Mouse (Mus musculus): ENCODE measurements at regions not wholly inside any gene's neighbourhood (a gene's known extent, or its start where the extent isn't known, plus 50 kb on each side); places are given as distances from the start of the nearest gene placed in this dataset.

- Histone ChIP-seq H3K9ac (no peak overlapping the region), H3K4me2 (replicated peaks) (no peak overlapping the region), H3K27me3 (no peaks in the 10 kb centered on the region), H3K4me3 (replicated peaks) (no peak overlapping the region), H3K9me3 (replicated peaks) (no peaks in the 10 kb centered on the region), H3K27ac (replicated peaks) (no peak overlapping the region), H3K36me3 (no peaks in the 10 kb centered on the region), H3K4me1 (no peaks in the 10 kb centered on the region)
- 31% methylated on average over 1 of the region's 1 CpGs for WGBS
- ATAC-seq (ENCODE audit: insufficient number of reproducible peaks, low FRiP score, low TSS enrichment, low read depth): no peak
Measured at GRCm38 (mm10) chr2:148144816-148145215, 98.0 kb upstream of the Foxa2 start.

GRCm38 (mm10) chr2:148148272-148148671 is 101.5 kb upstream of the Foxa2 start:
- Histone ChIP-seq H3K9me3 (replicated peaks) (no peaks in the 10 kb centered on the region), H3K27ac (replicated peaks) (no peak overlapping the region), H3K4me2 (replicated peaks) (no peak overlapping the region), H3K27me3 (no peaks in the 10 kb centered on the region), H3K9ac (no peak overlapping the region), H3K4me1 (no peaks in the 10 kb centered on the region), H3K4me3 (replicated peaks) (no peak overlapping the region), H3K36me3 (no peaks in the 10 kb centered on the region)
- no peak for ATAC-seq (ENCODE audit: insufficient number of reproducible peaks, low FRiP score, low TSS enrichment, low read depth)

- no peak overlapping the region for H3K27ac ChIP-seq (replicated peaks)
- no peaks in the 10 kb centered on the region for H3K9me3 ChIP-seq (replicated peaks)
- H3K27me3 ChIP-seq: no peaks in the 10 kb centered on the region
- no peak for ATAC-seq (ENCODE audit: insufficient number of reproducible peaks, low FRiP score, low TSS enrichment, low read depth)
- H3K4me1 ChIP-seq: no peaks in the 10 kb centered on the region
- 92% methylated on average over 1 of the region's 1 CpGs for WGBS
- H3K9ac ChIP-seq: no peak overlapping the region
- no peak overlapping the region for H3K4me2 ChIP-seq (replicated peaks)
- no peaks in the 10 kb centered on the region for H3K36me3 ChIP-seq
- H3K4me3 ChIP-seq (replicated peaks): no peak overlapping the region
Measured at GRCm38 (mm10) chr2:148149426-148149825, 102.7 kb upstream of the Foxa2 start.

DNA sequence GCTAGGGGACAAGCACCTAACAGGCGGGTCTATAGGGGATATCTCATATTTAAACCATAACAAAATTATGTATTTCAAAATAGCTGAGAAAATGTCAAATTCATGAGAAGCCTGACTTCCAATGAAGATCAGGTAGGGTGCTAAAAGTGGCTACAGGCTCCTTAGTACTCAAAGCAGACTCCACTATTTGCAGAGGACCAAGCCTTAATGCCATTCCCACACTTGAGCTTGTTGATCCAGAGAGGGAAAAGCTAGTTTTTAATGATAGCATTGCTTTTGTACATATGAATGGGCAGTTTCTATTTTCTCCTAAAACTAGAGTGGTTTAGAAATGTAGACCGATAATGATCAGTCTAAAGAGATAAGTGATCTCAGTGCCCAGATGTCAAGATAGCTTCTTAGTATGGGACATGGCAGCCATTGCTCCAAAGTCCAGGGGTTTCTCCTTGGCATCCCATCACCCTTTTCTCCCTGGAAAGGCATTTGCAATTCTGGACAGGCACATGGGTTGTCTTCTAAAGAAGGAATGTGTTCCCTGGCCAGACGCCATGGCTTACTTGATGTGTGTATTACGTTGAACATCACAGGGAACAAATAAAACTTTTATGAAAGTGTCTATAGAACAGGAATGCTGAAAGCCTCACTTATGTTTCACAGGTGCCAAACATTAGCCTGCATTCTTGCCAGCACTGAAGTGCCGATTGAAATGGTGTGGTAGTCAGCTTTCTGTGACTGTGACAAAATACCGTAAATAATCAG is 106.9 kb upstream of the Foxa2 start:
- no peak for ATAC-seq (ENCODE audit: insufficient number of reproducible peaks, low FRiP score, low TSS enrichment, low read depth)
- WGBS: 74% methylated on average over 6 of the region's 6 CpGs

GRCm38 (mm10) chr2:148156122-148156521 is 109.4 kb upstream of the Foxa2 start:
- Histone ChIP-seq H3K27me3 (no peaks in the 10 kb centered on the region), H3K4me3 (replicated peaks) (no peak overlapping the region), H3K4me1 (no peaks in the 10 kb centered on the region), H3K9ac (no peak overlapping the region), H3K27ac (replicated peaks) (no peak overlapping the region), H3K4me2 (replicated peaks) (no peak overlapping the region), H3K9me3 (replicated peaks) (no peaks in the 10 kb centered on the region), H3K36me3 (no peaks in the 10 kb centered on the region)
- 78% methylated on average over 2 of the region's 2 CpGs for WGBS
- ATAC-seq (ENCODE audit: insufficient number of reproducible peaks, low FRiP score, low TSS enrichment, low read depth): no peak

More for the DNA sequence above, 106.9 kb upstream of the Foxa2 start:
- Histone ChIP-seq H3K9ac (no peak overlapping the region), H3K9me3 (replicated peaks) (no peaks in the 10 kb centered on the region), H3K4me1 (no peaks in the 10 kb centered on the region), H3K36me3 (no peaks in the 10 kb centered on the region), H3K27me3 (no peaks in the 10 kb centered on the region), H3K4me2 (replicated peaks) (no peak overlapping the region), H3K4me3 (replicated peaks) (no peak overlapping the region), H3K27ac (replicated peaks) (no peak overlapping the region)

DNA sequence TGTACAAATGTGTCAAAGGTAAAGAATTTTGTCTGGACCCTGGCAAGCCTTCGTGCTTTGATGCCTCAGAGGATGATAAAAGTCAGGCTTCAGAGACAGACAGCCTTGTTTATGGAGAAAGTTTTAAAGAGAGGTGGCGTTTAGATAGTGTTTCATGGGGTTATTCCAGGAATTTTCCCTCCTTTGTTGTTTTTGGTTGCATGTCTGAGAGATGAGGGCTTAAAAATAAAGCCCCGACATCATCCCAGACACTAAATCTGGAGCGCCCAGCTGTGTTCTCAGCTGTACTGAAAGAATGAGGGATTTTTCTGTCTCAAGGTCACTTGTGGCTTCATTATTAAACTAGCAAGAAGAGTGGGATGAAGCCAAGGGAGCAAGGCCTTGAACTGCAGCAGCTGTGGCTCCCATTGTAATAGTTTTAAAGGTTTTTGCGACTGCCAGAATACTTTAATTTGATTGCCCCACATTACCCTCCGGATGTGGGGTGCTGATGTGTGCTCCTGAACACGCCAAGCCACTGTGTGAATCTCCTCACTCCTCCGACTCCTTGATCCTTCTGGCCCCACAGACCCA is 112.3 kb upstream of the Foxa2 start:
- no peaks in the 10 kb centered on the region for H3K4me1 ChIP-seq
- no peaks in the 10 kb centered on the region for H3K9me3 ChIP-seq (replicated peaks)
- H3K36me3 ChIP-seq: no peaks in the 10 kb centered on the region
- no peak overlapping the region for H3K27ac ChIP-seq (replicated peaks)
- H3K9ac ChIP-seq: no peak overlapping the region
- H3K4me2 ChIP-seq (replicated peaks): no peak overlapping the region
- no peak for ATAC-seq (ENCODE audit: insufficient number of reproducible peaks, low FRiP score, low TSS enrichment, low read depth)
- 76% methylated on average over 8 of the region's 8 CpGs for WGBS
- H3K4me3 ChIP-seq (replicated peaks): no peak overlapping the region
- H3K27me3 ChIP-seq: no peaks in the 10 kb centered on the region

- no peaks in the 10 kb centered on the region for H3K4me1 ChIP-seq
- no peak overlapping the region for H3K4me2 ChIP-seq (replicated peaks)
- H3K9ac ChIP-seq: no peak overlapping the region
- 94% methylated on average over 12 of the region's 12 CpGs for WGBS
- H3K27ac ChIP-seq (replicated peaks): no peak overlapping the region
- H3K27me3 ChIP-seq: no peaks in the 10 kb centered on the region
- no peak for ATAC-seq (ENCODE audit: insufficient number of reproducible peaks, low FRiP score, low TSS enrichment, low read depth)
- H3K9me3 ChIP-seq (replicated peaks): no peaks in the 10 kb centered on the region
- H3K4me3 ChIP-seq (replicated peaks): no peak overlapping the region
- H3K36me3 ChIP-seq: no peaks in the 10 kb centered on the region
Measured at GRCm38 (mm10) chr2:148160997-148161396, 114.2 kb upstream of the Foxa2 start.

DNA sequence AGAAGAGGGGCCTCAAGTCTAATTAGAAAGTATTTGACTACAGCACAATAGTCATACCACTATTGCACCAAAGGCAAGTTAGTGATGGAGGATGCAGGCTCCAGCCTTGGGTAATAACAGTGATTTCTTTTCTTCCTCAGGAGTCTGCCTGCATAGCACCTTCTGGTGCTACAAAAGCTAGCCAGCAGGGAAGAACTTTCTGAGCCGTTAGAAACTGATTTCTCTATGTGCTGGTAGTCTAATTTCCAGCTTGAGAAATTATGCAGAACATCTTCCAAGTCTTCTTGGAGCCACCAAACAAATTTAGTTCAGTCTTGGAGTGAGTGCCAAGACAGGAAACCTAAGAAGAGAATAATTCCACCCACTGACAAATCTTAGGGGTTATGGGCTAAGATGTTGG is 115.2 kb upstream of the Foxa2 start:
- Histone ChIP-seq H3K4me2 (replicated peaks) (no peak overlapping the region), H3K9me3 (replicated peaks) (no peaks in the 10 kb centered on the region), H3K4me3 (replicated peaks) (no peak overlapping the region), H3K4me1 (no peaks in the 10 kb centered on the region), H3K27ac (replicated peaks) (no peak overlapping the region), H3K36me3 (no peaks in the 10 kb centered on the region), H3K27me3 (no peaks in the 10 kb centered on the region), H3K9ac (no peak overlapping the region)
- WGBS: 62% methylated on average over 1 of the region's 1 CpGs
- no peak for ATAC-seq (ENCODE audit: insufficient number of reproducible peaks, low FRiP score, low TSS enrichment, low read depth)

DNA sequence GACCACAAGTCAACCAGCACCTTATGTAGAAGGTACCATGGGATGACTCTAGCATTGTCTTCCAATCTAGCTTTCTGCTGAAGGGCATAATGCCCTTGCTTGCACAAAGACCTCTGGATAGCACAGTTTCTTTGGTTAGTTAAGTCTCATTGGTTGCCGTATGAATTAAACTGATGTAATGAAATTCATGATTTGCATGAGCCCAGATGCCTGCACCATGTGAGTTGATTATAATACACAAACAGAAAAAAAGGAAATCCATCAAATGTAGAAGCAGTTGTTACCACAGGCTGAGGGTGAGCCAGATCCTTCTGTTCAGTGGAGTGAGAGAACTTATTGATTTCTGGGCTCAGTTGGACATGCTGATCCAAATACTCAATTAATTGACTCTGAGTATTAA is 115.8 kb upstream of the Foxa2 start:
- WGBS: 81% methylated on average over 1 of the region's 1 CpGs
- H3K9ac ChIP-seq: no peak overlapping the region
- no peak overlapping the region for H3K4me2 ChIP-seq (replicated peaks)
- H3K36me3 ChIP-seq: no peaks in the 10 kb centered on the region
- H3K4me3 ChIP-seq (replicated peaks): no peak overlapping the region
- H3K27me3 ChIP-seq: no peaks in the 10 kb centered on the region
- no peak overlapping the region for H3K27ac ChIP-seq (replicated peaks)
- ATAC-seq (ENCODE audit: insufficient number of reproducible peaks, low FRiP score, low TSS enrichment, low read depth): no peak
- H3K9me3 ChIP-seq (replicated peaks): no peaks in the 10 kb centered on the region
- H3K4me1 ChIP-seq: no peaks in the 10 kb centered on the region

DNA sequence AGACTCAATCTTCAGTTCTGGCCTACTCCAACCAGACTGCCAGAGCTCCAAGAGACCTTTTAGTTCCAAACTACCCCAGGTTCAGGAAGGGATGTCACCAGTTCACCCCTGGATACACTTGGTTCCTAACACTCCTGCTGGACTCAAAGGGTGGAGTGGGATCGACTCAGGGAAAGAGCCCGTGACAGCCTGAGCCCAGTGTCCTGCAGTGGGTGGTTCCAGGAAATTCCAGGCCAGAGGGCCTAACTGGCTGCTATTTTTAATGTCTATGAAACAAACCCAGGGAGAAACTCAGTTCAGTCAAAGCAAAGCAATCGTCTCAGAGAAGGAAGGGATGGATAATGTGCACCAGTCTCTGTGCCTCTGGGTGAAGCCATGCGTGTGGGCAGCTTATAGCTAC is 124.3 kb upstream of the Foxa2 start:
- ATAC-seq (ENCODE audit: insufficient number of reproducible peaks, low FRiP score, low TSS enrichment, low read depth): no peak
- H3K27ac ChIP-seq (replicated peaks): no peak overlapping the region
- WGBS: 72% methylated on average over 4 of the region's 4 CpGs

DNA sequence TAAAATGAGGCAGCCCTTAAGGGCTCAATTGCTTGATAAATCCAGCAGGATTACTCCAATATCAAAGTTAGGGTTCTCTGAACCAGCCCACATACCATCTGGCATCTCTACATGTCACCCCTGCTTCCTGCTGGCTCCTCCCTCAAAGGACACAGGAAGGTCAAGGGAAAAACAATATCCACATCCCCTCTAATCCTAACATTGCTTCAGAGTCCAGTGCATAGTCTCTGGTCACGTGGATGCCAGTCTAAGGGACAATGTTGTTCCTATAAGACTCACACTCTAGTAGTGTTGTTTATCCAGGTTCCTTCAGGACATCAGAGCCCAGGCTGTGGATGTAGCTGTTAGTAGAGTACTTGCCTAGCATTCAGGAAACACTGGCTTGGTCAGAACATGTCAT is 124.9 kb upstream of the Foxa2 start:
- Histone ChIP-seq H3K36me3 (no peaks in the 10 kb centered on the region), H3K4me1 (no peaks in the 10 kb centered on the region), H3K9me3 (replicated peaks) (no peaks in the 10 kb centered on the region), H3K27me3 (no peaks in the 10 kb centered on the region), H3K4me3 (replicated peaks) (no peak overlapping the region), H3K27ac (replicated peaks) (no peak overlapping the region), H3K4me2 (replicated peaks) (no peak overlapping the region), H3K9ac (no peak overlapping the region)
- ATAC-seq (ENCODE audit: insufficient number of reproducible peaks, low FRiP score, low TSS enrichment, low read depth): no peak
- WGBS: 35% methylated on average over 1 of the region's 1 CpGs

More for the DNA sequence above, 124.3 kb upstream of the Foxa2 start:
- Histone ChIP-seq H3K4me1 (no peaks in the 10 kb centered on the region), H3K36me3 (no peaks in the 10 kb centered on the region), H3K27me3 (no peaks in the 10 kb centered on the region), H3K9me3 (replicated peaks) (no peaks in the 10 kb centered on the region), H3K4me3 (replicated peaks) (no peak overlapping the region), H3K9ac (no peak overlapping the region), H3K4me2 (replicated peaks) (no peak overlapping the region)

Measured in embryonic facial prominence, embryonic 15.5 days (tissue).